Mouse (Mus musculus) ES-E14 (cell line): ENCODE measurements around the gene Rnf130. TPM values are rescaled to one million over a fixed set of nuclear protein-coding genes. Genes with fewer than 3 reads are reported as not detected.

ENCODE experiments used
- DNase-seq: peaks from one replicate; pipeline ENCODE4 v3.0.0-alpha.2; 2013; ENCODE audit warnings: low read depth, low spot score
- H3K27ac ChIP-seq: 2 replicates; pipeline ENCODE4 v1.5.1; 2012; ENCODE audit warnings: low read depth, mild to moderate bottlenecking, low read length, moderate library complexity, mixed read lengths; ENCODE audit not compliant: poor library complexity, insufficient read depth, severe bottlenecking
- H3K36me3 ChIP-seq: 2 replicates; pipeline ENCODE4 v1.6.1; 2012; ENCODE audit warnings: mild to moderate bottlenecking, low read length, moderate library complexity, mixed read lengths; ENCODE audit not compliant: control insufficient read depth, poor library complexity, insufficient read depth, severe bottlenecking
- H3K4me1 ChIP-seq, 2 experiments: fragments of 150-350 bp in 1 of 2; sonication (generic) in 1 of 2; 2 replicates each; pipeline ENCODE4 v1.6.1; 2012; ENCODE audit warnings: low read length in 2 of 2, mild to moderate bottlenecking in 1 of 2, mixed read lengths in 1 of 2; ENCODE audit not compliant: control insufficient read depth in 2 of 2, insufficient read depth in 2 of 2, poor library complexity in 1 of 2
- H3K4me3 ChIP-seq, 2 experiments: fragments of 150-350 bp in 1 of 2; sonication (generic) in 1 of 2; 2 replicates each; pipeline ENCODE4 v1.5.1; 2012; ENCODE audit warnings: low read length in 2 of 2, low read depth in 1 of 2, mild to moderate bottlenecking in 1 of 2, mixed read lengths in 1 of 2; ENCODE audit not compliant: insufficient read depth in 1 of 2, poor library complexity in 1 of 2, severe bottlenecking in 1 of 2
- H3K9ac ChIP-seq: 2 replicates; pipeline ENCODE4 v1.6.1; 2012; ENCODE audit warnings: low read depth, mild to moderate bottlenecking, low read length, mixed read lengths; ENCODE audit not compliant: poor library complexity, insufficient read depth, severe bottlenecking
- H3K9me3 ChIP-seq: fragments of 150-350 bp; sonication (generic); 2 replicates; pipeline ENCODE4 v1.6.1; 2012; ENCODE audit warnings: low read depth, mild to moderate bottlenecking, low read length; ENCODE audit not compliant: control insufficient read depth, insufficient read depth
- CHD2 ChIP-seq: IDR thresholded peaks from 2 replicates; pipeline ENCODE4 v1.6.1; 2014; ENCODE audit warnings: mild to moderate bottlenecking, low read depth, low read length, inconsistent platforms
- HCFC1 ChIP-seq: IDR thresholded peaks from 2 replicates; pipeline ENCODE4 v1.6.1; 2012; ENCODE audit warnings: low read length, inconsistent platforms, borderline replicate concordance; ENCODE audit not compliant: insufficient read depth
- MAFK ChIP-seq: IDR thresholded peaks from 2 replicates; pipeline ENCODE4 v1.6.1; 2014; ENCODE audit warnings: mild to moderate bottlenecking, low read depth, low read length, inconsistent platforms; ENCODE audit not compliant: insufficient read depth
- ZC3H11A ChIP-seq: IDR thresholded peaks from 2 replicates; pipeline ENCODE4 v1.6.1; 2012; ENCODE audit warnings: low read depth, mild to moderate bottlenecking, inconsistent platforms, low read length, borderline replicate concordance
- ZNF384 ChIP-seq: IDR thresholded peaks from 2 replicates; pipeline ENCODE4 v1.6.1; 2012; ENCODE audit warnings: low read depth, low read length, inconsistent platforms
- in situ Hi-C, 2 experiments: fragments of 600-800 bp; cut with MboI; formaldehyde crosslinking; loops; one replicate each; pipeline ENCODE4 v1.15.1; 2025; ENCODE audit warnings: low sequenced_read_pairs in 2 of 2, inconsistent platforms in 1 of 2; ENCODE audit not compliant: unreplicated experiment in 2 of 2
- total RNA-seq: library from RNA; depleted of rRNA; stranded (reverse); fragments of 300-350 nt; gene quantifications from 2 replicates; pipeline ENCODE4 v1.2.3, GENCODE M21; 2012

Rnf130 gene
- total RNA-seq, 1 experiment = 25.0 TPM

- Histone ChIP-seq H3K4me1 (0 out of 4 replicates have a peak, but pooled peaks cover 0 to 2% of the 10 kb centered on the region in 2 experiments), H3K4me3 (no peak overlapping the region), H3K36me3 (no peaks in the 10 kb centered on the region), H3K9me3 (no peaks in the 10 kb centered on the region), H3K9ac (no peak overlapping the region), H3K27ac (no peak overlapping the region)
- in situ Hi-C loops = no loop called here
- TF ChIP-seq MAFK = no peak
- TF ChIP-seq HCFC1 = no peak
- TF ChIP-seq CHD2 = no peak
- TF ChIP-seq ZC3H11A = no peak
- no peak for TF ChIP-seq ZNF384
- no peak for DNase-seq
Measured at GRCm38 (mm10) chr11:49997321-49997720, 27.8 kb upstream of the Rnf130 start.

DNA sequence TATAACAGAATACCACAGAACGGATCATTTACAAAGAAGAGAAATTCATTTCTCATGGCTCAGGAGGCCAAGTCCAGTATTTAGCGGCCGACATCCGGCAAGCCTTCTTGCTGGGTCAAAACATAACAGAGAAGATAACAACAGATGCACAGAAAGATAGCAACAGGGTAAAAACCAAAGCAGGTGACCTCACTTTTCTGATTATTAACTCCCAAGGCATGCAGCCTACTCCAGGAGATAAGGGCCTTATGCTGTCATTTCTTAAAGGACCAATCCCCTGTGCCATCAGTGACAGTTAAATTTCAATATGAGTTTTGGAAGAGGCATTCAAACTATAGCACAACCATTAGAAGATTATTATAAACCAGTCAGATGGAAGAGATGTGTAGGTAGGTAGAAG, 22.3 kb upstream of the Rnf130 start:
- H3K4me1 ChIP-seq = peaks cover 3 to 4% of the 10 kb centered on the region in 2 experiments; a peak in 1 of 4 replicates
- in situ Hi-C loops = no loop called here
- no peak for DNase-seq
- no peaks in the 10 kb centered on the region for H3K36me3 ChIP-seq
- no peaks in the 10 kb centered on the region for H3K9me3 ChIP-seq
- no peak for TF ChIP-seq CHD2
- no peak for TF ChIP-seq ZC3H11A
- TF ChIP-seq HCFC1 = no peak
- TF ChIP-seq MAFK = no peak
- TF ChIP-seq ZNF384 = no peak
- no peak overlapping the region for H3K9ac ChIP-seq
- no peak overlapping the region for H3K27ac ChIP-seq
- no peak overlapping the region for H3K4me3 ChIP-seq

DNA sequence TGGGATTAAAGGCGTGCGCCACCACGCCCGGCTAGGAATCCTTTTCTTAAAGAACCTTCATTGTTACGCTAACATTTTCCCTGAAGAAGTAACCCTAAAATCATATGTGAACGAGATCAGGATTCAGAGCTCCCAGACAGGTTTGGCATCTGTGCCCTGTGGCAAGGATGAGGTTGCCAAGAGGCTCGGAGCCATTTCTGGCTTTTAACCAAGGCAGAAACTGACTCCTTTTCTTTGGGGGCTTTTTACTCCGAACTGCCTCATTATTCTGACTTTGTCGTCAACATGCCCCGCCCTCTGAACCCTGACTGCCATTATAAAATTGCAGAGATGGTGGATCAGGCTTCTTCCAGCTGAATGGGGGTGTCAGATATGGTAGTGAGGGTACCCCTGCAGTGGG, 17.4 kb upstream of the Rnf130 start:
- Histone ChIP-seq H3K27ac (peak overlapping the region; percentile 68), H3K9me3 (no peaks in the 10 kb centered on the region), H3K36me3 (no peaks in the 10 kb centered on the region), H3K4me3 (peak overlapping the region; percentile 0 to 30; a peak in 3 of 4 replicates), H3K4me1 (peaks cover 7 to 9% of the 10 kb centered on the region in 2 experiments; a peak in 3 of 4 replicates), H3K9ac (no peak overlapping the region)
- TF ChIP-seq ZNF384 = no peak
- TF ChIP-seq MAFK = no peak
- TF ChIP-seq ZC3H11A = no peak
- in situ Hi-C loops = no loop called here
- no peak for DNase-seq

GRCm38 (mm10) chr11:50008231-50008630, 16.9 kb upstream of the Rnf130 start:
- no peak for TF ChIP-seq MAFK
- TF ChIP-seq CHD2 = no peak
- TF ChIP-seq ZNF384 = no peak
- no peak for TF ChIP-seq ZC3H11A
- Histone ChIP-seq H3K9ac (no peak overlapping the region), H3K36me3 (no peaks in the 10 kb centered on the region), H3K4me3 (peak overlapping the region; percentile 0 to 30; a peak in 2 of 4 replicates), H3K9me3 (no peaks in the 10 kb centered on the region), H3K27ac (peak overlapping the region; percentile 81), H3K4me1 (peaks cover 7 to 10% of the 10 kb centered on the region in 2 experiments; a peak in 3 of 4 replicates)
- no peak for DNase-seq
- in situ Hi-C loops = no loop called here

DNA sequence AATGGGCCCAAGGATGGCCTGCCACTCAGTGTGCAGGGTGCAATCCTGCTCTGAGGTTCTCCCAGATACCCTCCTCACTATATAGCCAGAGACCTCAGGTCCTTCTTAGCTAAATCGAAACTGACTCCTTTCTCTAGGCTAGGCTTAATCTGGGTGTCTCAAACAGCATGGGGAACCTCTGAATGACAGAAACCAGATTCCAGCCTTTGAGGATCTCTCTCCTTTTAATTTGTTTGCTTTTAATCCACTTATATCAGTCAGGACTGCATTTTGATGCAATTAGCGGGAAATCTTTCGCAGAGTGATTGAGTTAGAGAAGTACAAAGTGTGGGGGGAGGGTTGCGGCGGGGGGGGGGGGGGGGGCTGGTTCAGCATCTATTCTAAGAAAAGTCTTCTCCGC, 12.1 kb upstream of the Rnf130 start:
- Histone ChIP-seq H3K4me1 (peaks cover 2 to 8% of the 10 kb centered on the region in 2 experiments; a peak in 2 of 4 replicates), H3K4me3 (no peak overlapping the region), H3K27ac (no peak overlapping the region), H3K36me3 (no peaks in the 10 kb centered on the region), H3K9me3 (no peaks in the 10 kb centered on the region), H3K9ac (no peak overlapping the region)
- no peak for DNase-seq
- in situ Hi-C loops = no loop called here
- no peak for TF ChIP-seq MAFK
- no peak for TF ChIP-seq CHD2
- TF ChIP-seq ZNF384 = no peak
- no peak for TF ChIP-seq HCFC1
- TF ChIP-seq ZC3H11A = no peak
